Mouse (Mus musculus) embryonic facial prominence, embryonic 10.5 days (tissue): Measurements from ENCODE around the gene Ttc6. TPM values are rescaled to one million over a fixed set of nuclear protein-coding genes. Genes with fewer than 3 reads are reported as not detected.

ENCODE experiments used
- DNase-seq: peaks from one replicate; pipeline ENCODE4 v3.0.0-alpha.2; 2017; ENCODE audit warnings: low spot score
- H3K27ac ChIP-seq: fragments of 300-500 bp; sonication (generic); replicated peaks from 2 replicates; pipeline ENCODE4 v1.5.1; 2016; ENCODE audit warnings: mild to moderate bottlenecking
- H3K27me3 ChIP-seq: fragments of 300-500 bp; sonication (generic); replicated peaks from 2 replicates; pipeline ENCODE4 v1.6.1; 2016; ENCODE audit warnings: low read depth, mild to moderate bottlenecking; ENCODE audit not compliant: poor library complexity, severe bottlenecking
- H3K36me3 ChIP-seq: fragments of 300-500 bp; sonication (generic); replicated peaks from 2 replicates; pipeline ENCODE4 v1.6.1; 2016; ENCODE audit warnings: mild to moderate bottlenecking, moderate library complexity
- H3K4me1 ChIP-seq: fragments of 300-500 bp; sonication (generic); 2 replicates; pipeline ENCODE4 v1.6.1; 2016
- H3K4me3 ChIP-seq: fragments of 300-500 bp; sonication (generic); 2 replicates; pipeline ENCODE4 v1.5.1; 2016; ENCODE audit warnings: mild to moderate bottlenecking, moderate library complexity
- H3K9me3 ChIP-seq: fragments of 300-500 bp; sonication (generic); 2 replicates; pipeline ENCODE4 v1.6.1; 2016; ENCODE audit warnings: mild to moderate bottlenecking
- WGBS: fragments of 180-500 bp; shearing (Covaris S2); methylation state at CpG from one replicate; pipeline ENCODE4 v1.1.7; 2016; 5-methylcytosine and 5-hydroxymethylcytosine counted together
- polyA plus RNA-seq: library from polyadenylated mRNA; unstranded; fragments of >200 nt; fragmentation: Nextera tagmentation; extraction: Ambion mirVana; gene quantifications from 2 replicates; pipeline ENCODE4 v1.2.1, GENCODE M21; 2016

Gene Ttc6
- polyA plus RNA-seq = 0.34 and 0.38 TPM in 2 replicates

- Histone ChIP-seq H3K36me3 (no peaks in the 10 kb centered on the region), H3K27ac (no peak within 1 kb of the TSS), H3K4me1 (no peaks in the 10 kb centered on the region), H3K27me3 (0 out of 2 replicates have a peak, but pooled peaks cover 12% of the 10 kb centered on the region), H3K4me3 (no peak within 1 kb of the TSS), H3K9me3 (no peaks in the 10 kb centered on the region)
- WGBS = 81% methylated on average over 6 of the region's 6 CpGs
- DNase-seq = no peak
Measured at GRCm38 (mm10) chr12:57563909-57564308, at the start of gene Ttc6. TSS of gene Ttc6 (plus strand) at chr12:57564113.

GRCm38 (mm10) chr12:57514552-57514951, 49.4 kb upstream of the Ttc6 start:
- H3K9me3 ChIP-seq = no peaks in the 10 kb centered on the region
- 69% methylated on average over 1 of the region's 1 CpGs for WGBS
- no peaks in the 10 kb centered on the region for H3K36me3 ChIP-seq
- no peak for DNase-seq
- no peaks in the 10 kb centered on the region for H3K4me1 ChIP-seq
- no peak overlapping the region for H3K4me3 ChIP-seq
- no peak overlapping the region for H3K27ac ChIP-seq
- 0 out of 2 replicates have a peak, but pooled peaks cover 3% of the 10 kb centered on the region for H3K27me3 ChIP-seq

DNA sequence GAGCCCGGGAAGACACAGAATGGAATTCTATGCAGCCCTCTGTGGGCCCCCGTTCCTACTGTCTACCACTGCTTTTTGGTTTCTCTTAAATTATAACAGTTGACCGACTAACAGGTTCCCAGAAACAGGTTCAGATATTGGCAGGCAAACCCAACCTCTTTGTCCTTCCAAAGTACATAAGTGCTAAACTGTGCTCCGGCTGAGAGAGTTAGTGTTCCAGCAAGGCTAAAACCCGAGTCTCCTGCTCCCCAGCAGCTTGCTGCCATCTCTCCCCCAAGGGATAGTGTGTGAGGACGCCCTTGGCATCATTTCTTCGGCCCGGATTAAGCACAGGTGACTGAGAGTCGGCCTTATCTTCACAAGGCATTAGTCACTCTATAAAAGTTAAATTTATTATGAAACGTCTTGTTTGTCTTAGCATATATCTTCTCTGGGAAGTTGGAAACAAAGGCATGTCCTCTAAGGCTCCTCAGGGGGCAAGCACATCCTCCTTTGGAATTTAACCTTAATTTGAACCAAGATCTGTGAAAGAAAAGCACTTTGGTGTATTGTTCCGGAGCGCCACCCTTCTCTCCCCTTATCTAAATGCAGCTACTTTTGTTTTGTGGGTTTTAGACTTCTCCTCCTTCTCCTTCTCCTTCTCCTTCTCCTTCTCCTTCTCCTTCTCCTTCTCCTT, 48.1 kb upstream of the Ttc6 start:
- no peak overlapping the region for H3K4me3 ChIP-seq
- no peaks in the 10 kb centered on the region for H3K36me3 ChIP-seq
- H3K27ac ChIP-seq = no peak overlapping the region
- 51% methylated on average over 12 of the region's 12 CpGs for WGBS
- no peak for DNase-seq
- no peaks in the 10 kb centered on the region for H3K9me3 ChIP-seq
- H3K27me3 ChIP-seq = peaks cover 3% of the 10 kb centered on the region; the same call in 1 of the 2 replicates
- no peaks in the 10 kb centered on the region for H3K4me1 ChIP-seq

GRCm38 (mm10) chr12:57528335-57528734, 35.6 kb upstream of the Ttc6 start:
- peaks cover 48% of the 10 kb centered on the region for H3K27me3 ChIP-seq
- H3K27ac ChIP-seq = no peak overlapping the region
- no peaks in the 10 kb centered on the region for H3K9me3 ChIP-seq
- H3K4me3 ChIP-seq = no peak overlapping the region
- H3K4me1 ChIP-seq = peaks cover 6% of the 10 kb centered on the region; the same call in 1 of the 2 replicates
- no peaks in the 10 kb centered on the region for H3K36me3 ChIP-seq
- DNase-seq = no peak
- 85% methylated on average over 4 of the region's 4 CpGs for WGBS

- H3K36me3 ChIP-seq = no peaks in the 10 kb centered on the region
- 9% methylated on average over 9 of the region's 9 CpGs for WGBS
- peaks cover 69% of the 10 kb centered on the region for H3K27me3 ChIP-seq
- H3K4me1 ChIP-seq = peaks cover 17% of the 10 kb centered on the region
- no peak overlapping the region for H3K4me3 ChIP-seq
- no peak for DNase-seq
- no peak overlapping the region for H3K27ac ChIP-seq
- H3K9me3 ChIP-seq = no peaks in the 10 kb centered on the region
Measured at GRCm38 (mm10) chr12:57530474-57530873, 33.4 kb upstream of the Ttc6 start.

- peaks cover 31% of the 10 kb centered on the region for H3K4me1 ChIP-seq
- WGBS = 1% methylated on average over 6 of the region's 6 CpGs
- H3K36me3 ChIP-seq = no peaks in the 10 kb centered on the region
- peaks cover 100% of the 10 kb centered on the region for H3K27me3 ChIP-seq
- no peak overlapping the region for H3K27ac ChIP-seq
- no peaks in the 10 kb centered on the region for H3K9me3 ChIP-seq
- peak overlapping the region; percentile 41 for H3K4me3 ChIP-seq
- DNase-seq = no peak
Measured at GRCm38 (mm10) chr12:57534517-57534878, 29.4 kb upstream of the Ttc6 start.

- Histone ChIP-seq H3K27me3 (peaks cover 100% of the 10 kb centered on the region), H3K4me3 (peak overlapping the region; percentile 41), H3K9me3 (no peaks in the 10 kb centered on the region), H3K4me1 (peaks cover 31% of the 10 kb centered on the region), H3K27ac (no peak overlapping the region), H3K36me3 (no peaks in the 10 kb centered on the region)
- peak; percentile 52 for DNase-seq
- WGBS = under 1% methylated on average over 39 of the region's 39 CpGs
Measured at GRCm38 (mm10) chr12:57534879-57535611, 28.9 kb upstream of the Ttc6 start.

- H3K27me3 ChIP-seq = peaks cover 100% of the 10 kb centered on the region
- WGBS = 1% methylated on average over 25 of the region's 25 CpGs
- no peaks in the 10 kb centered on the region for H3K36me3 ChIP-seq
- peaks cover 24% of the 10 kb centered on the region for H3K4me1 ChIP-seq
- H3K4me3 ChIP-seq = no peak overlapping the region
- H3K27ac ChIP-seq = no peak overlapping the region
- peak; percentile 47 for DNase-seq
- no peaks in the 10 kb centered on the region for H3K9me3 ChIP-seq
Measured at GRCm38 (mm10) chr12:57536056-57536908, 27.6 kb upstream of the Ttc6 start.

DNA sequence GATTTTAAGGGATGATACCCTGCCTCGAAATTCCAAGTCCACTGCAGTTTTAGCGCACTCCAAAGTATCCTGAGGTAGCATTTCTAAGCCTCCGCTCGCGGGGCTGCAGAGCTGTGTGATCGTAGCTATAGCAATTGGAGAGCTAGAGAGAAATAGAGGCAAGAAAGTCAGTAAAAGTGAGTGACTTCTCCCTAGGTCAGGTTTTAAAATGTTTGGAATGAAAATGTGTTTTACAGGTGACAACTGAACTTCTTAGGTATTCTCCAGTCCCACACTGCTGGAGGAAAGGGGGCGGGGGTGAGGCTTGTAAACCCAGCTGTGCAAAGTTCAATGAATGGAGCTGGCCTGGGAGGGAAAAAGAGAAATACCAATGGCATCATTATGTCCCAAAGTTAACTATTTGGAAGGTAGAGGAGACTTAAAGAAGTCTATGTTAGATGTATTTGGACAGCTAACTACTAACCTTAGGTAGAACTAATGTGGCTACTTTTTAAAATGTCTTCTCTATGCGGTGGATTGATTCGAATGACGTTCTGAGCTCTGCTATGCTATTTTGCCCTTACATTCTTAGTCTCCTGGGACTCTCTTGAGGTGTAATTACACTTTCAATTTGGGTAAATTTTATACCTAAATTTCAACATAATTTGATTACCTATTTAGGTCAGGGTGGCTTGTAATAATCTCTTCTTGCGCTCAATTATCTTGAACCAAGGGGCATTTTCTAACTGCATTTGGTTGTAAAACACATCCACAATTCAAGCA, 26.8 kb upstream of the Ttc6 start:
- peaks cover 100% of the 10 kb centered on the region for H3K27me3 ChIP-seq
- DNase-seq = peak; percentile 50
- no peak overlapping the region for H3K4me3 ChIP-seq
- H3K27ac ChIP-seq = no peak overlapping the region
- peaks cover 27% of the 10 kb centered on the region for H3K4me1 ChIP-seq
- no peaks in the 10 kb centered on the region for H3K9me3 ChIP-seq
- H3K36me3 ChIP-seq = no peaks in the 10 kb centered on the region
- WGBS = 3% methylated on average over 11 of the region's 11 CpGs

GRCm38 (mm10) chr12:57537791-57538587, 25.9 kb upstream of the Ttc6 start:
- under 1% methylated on average over 21 of the region's 21 CpGs for WGBS
- Histone ChIP-seq H3K9me3 (no peaks in the 10 kb centered on the region), H3K4me1 (peaks cover 36% of the 10 kb centered on the region), H3K4me3 (peak overlapping the region; percentile 51), H3K36me3 (no peaks in the 10 kb centered on the region), H3K27me3 (peaks cover 100% of the 10 kb centered on the region), H3K27ac (no peak overlapping the region)
- no peak for DNase-seq
